Mouse (Mus musculus): ENCODE data around the gene A730049H05Rik. TPM values are rescaled to one million over a fixed set of nuclear protein-coding genes. Genes with fewer than 3 reads are reported as not detected.
A peak's percentile ranks its signal among the peaks of the same experiment; 100 is the strongest.

The A730049H05Rik gene
- polyA plus RNA-seq, 1 experiment from 2014 or later, result 1.6 TPM

- 85% methylated on average over 2 of the region's 2 CpGs for WGBS
- no peak for ATAC-seq (ENCODE audit: insufficient number of reproducible peaks, insufficient read depth, low FRiP score, low TSS enrichment)
- H3K4me2 ChIP-seq (replicated peaks), result no peak overlapping the region
Measured at GRCm38 (mm10) chr6:92829148-92829547, 12.9 kb downstream of the A730049H05Rik start.

GRCm38 (mm10) chr6:92831106-92831505, 14.8 kb downstream of the A730049H05Rik start:
- ATAC-seq (ENCODE audit: insufficient number of reproducible peaks, insufficient read depth, low FRiP score, low TSS enrichment), result no peak
- Histone ChIP-seq H3K9ac (no peak overlapping the region), H3K36me3 (no peaks in the 10 kb centered on the region), H3K4me3 (no peak overlapping the region), H3K9me3 (no peaks in the 10 kb centered on the region), H3K4me2 (replicated peaks) (no peak overlapping the region), H3K27ac (no peak overlapping the region), H3K27me3 (no peaks in the 10 kb centered on the region), H3K4me1 (peaks cover 11% of the 10 kb centered on the region)
- 92% methylated on average over 2 of the region's 2 CpGs for WGBS

More at GRCm38 (mm10) chr6:92829148-92829547, 12.9 kb downstream of the A730049H05Rik start:
- H3K27ac ChIP-seq, result no peak overlapping the region
- no peak overlapping the region for H3K9ac ChIP-seq
- H3K4me1 ChIP-seq, result peaks cover 11% of the 10 kb centered on the region
- H3K4me3 ChIP-seq, result no peak overlapping the region
- no peaks in the 10 kb centered on the region for H3K36me3 ChIP-seq
- no peaks in the 10 kb centered on the region for H3K9me3 ChIP-seq
- no peaks in the 10 kb centered on the region for H3K27me3 ChIP-seq

GRCm38 (mm10) chr6:92842000-92842399, 25.7 kb downstream of the A730049H05Rik start:
- H3K27ac ChIP-seq, result no peak overlapping the region
- no peak for ATAC-seq (ENCODE audit: insufficient number of reproducible peaks, insufficient read depth, low FRiP score, low TSS enrichment)
- 9% methylated on average over 2 of the region's 2 CpGs for WGBS

GRCm38 (mm10) chr6:92843474-92843873, 27.2 kb downstream of the A730049H05Rik start:
- H3K27me3 ChIP-seq, result no peaks in the 10 kb centered on the region
- no peak overlapping the region for H3K4me2 ChIP-seq (replicated peaks)
- H3K36me3 ChIP-seq, result no peaks in the 10 kb centered on the region
- H3K4me1 ChIP-seq, result peaks cover 7% of the 10 kb centered on the region; the same call in 1 of the 2 replicates
- H3K9me3 ChIP-seq, result no peaks in the 10 kb centered on the region
- no peak overlapping the region for H3K9ac ChIP-seq
- H3K4me3 ChIP-seq, result no peak overlapping the region
- H3K27ac ChIP-seq, result no peak overlapping the region
- 84% methylated on average over 2 of the region's 2 CpGs for WGBS
- ATAC-seq (ENCODE audit: insufficient number of reproducible peaks, insufficient read depth, low FRiP score, low TSS enrichment), result no peak

More at GRCm38 (mm10) chr6:92842000-92842399, 25.7 kb downstream of the A730049H05Rik start:
- H3K36me3 ChIP-seq, result no peaks in the 10 kb centered on the region
- no peak overlapping the region for H3K4me2 ChIP-seq (replicated peaks)
- peaks cover 7% of the 10 kb centered on the region; the same call in 1 of the 2 replicates for H3K4me1 ChIP-seq
- H3K9me3 ChIP-seq, result no peaks in the 10 kb centered on the region
- no peak overlapping the region for H3K9ac ChIP-seq
- no peak overlapping the region for H3K4me3 ChIP-seq
- no peaks in the 10 kb centered on the region for H3K27me3 ChIP-seq

GRCm38 (mm10) chr6:92845898-92846297, 29.6 kb downstream of the A730049H05Rik start:
- Histone ChIP-seq H3K4me3 (no peak overlapping the region), H3K36me3 (0 out of 2 replicates have a peak, but pooled peaks cover 7% of the 10 kb centered on the region), H3K4me1 (peaks cover 13% of the 10 kb centered on the region; the same call in 1 of the 2 replicates), H3K9me3 (no peaks in the 10 kb centered on the region), H3K9ac (no peak overlapping the region), H3K4me2 (replicated peaks) (no peak overlapping the region), H3K27me3 (no peaks in the 10 kb centered on the region), H3K27ac (no peak overlapping the region)
- WGBS, result 90% methylated on average over 8 of the region's 8 CpGs
- ATAC-seq (ENCODE audit: insufficient number of reproducible peaks, insufficient read depth, low FRiP score, low TSS enrichment), result no peak

- H3K4me3 ChIP-seq, result no peak overlapping the region
Measured at GRCm38 (mm10) chr6:92846614-92847013, 30.3 kb downstream of the A730049H05Rik start.

GRCm38 (mm10) chr6:92849208-92849607, 32.9 kb downstream of the A730049H05Rik start:
- H3K27ac ChIP-seq, result no peak overlapping the region

More at GRCm38 (mm10) chr6:92846614-92847013, 30.3 kb downstream of the A730049H05Rik start:
- 70% methylated on average over 4 of the region's 4 CpGs for WGBS
- no peak overlapping the region for H3K27ac ChIP-seq
- no peak for ATAC-seq (ENCODE audit: insufficient number of reproducible peaks, insufficient read depth, low FRiP score, low TSS enrichment)
- no peaks in the 10 kb centered on the region for H3K27me3 ChIP-seq
- no peak overlapping the region for H3K9ac ChIP-seq
- H3K4me2 ChIP-seq (replicated peaks), result no peak overlapping the region
- peaks cover 13% of the 10 kb centered on the region; the same call in 1 of the 2 replicates for H3K4me1 ChIP-seq
- 0 out of 2 replicates have a peak, but pooled peaks cover 7% of the 10 kb centered on the region for H3K36me3 ChIP-seq
- no peaks in the 10 kb centered on the region for H3K9me3 ChIP-seq

GRCm38 (mm10) chr6:92850250-92850649, 34.0 kb downstream of the A730049H05Rik start:
- Histone ChIP-seq H3K9ac (no peak overlapping the region), H3K27me3 (no peaks in the 10 kb centered on the region), H3K4me1 (peaks cover 6% of the 10 kb centered on the region; the same call in 1 of the 2 replicates), H3K9me3 (no peaks in the 10 kb centered on the region), H3K4me2 (replicated peaks) (no peak overlapping the region), H3K27ac (no peak overlapping the region), H3K36me3 (0 out of 2 replicates have a peak, but pooled peaks cover 7% of the 10 kb centered on the region), H3K4me3 (no peak overlapping the region)
- 48% methylated on average over 5 of the region's 5 CpGs for WGBS
- ATAC-seq (ENCODE audit: insufficient number of reproducible peaks, insufficient read depth, low FRiP score, low TSS enrichment), result peak; percentile 47; the same call in 1 of the 2 replicates

More at GRCm38 (mm10) chr6:92849208-92849607, 32.9 kb downstream of the A730049H05Rik start:
- ATAC-seq (ENCODE audit: insufficient number of reproducible peaks, insufficient read depth, low FRiP score, low TSS enrichment), result no peak
- H3K4me3 ChIP-seq, result no peak overlapping the region
- no peaks in the 10 kb centered on the region for H3K9me3 ChIP-seq
- H3K27me3 ChIP-seq, result no peaks in the 10 kb centered on the region
- H3K36me3 ChIP-seq, result 0 out of 2 replicates have a peak, but pooled peaks cover 7% of the 10 kb centered on the region
- H3K4me2 ChIP-seq (replicated peaks), result no peak overlapping the region
- peaks cover 6% of the 10 kb centered on the region; the same call in 1 of the 2 replicates for H3K4me1 ChIP-seq
- no peak overlapping the region for H3K9ac ChIP-seq
- 96% methylated on average over 9 of the region's 9 CpGs for WGBS

- peaks cover 10% of the 10 kb centered on the region; the same call in 1 of the 2 replicates for H3K4me1 ChIP-seq
- no peak overlapping the region for H3K4me3 ChIP-seq
- ATAC-seq (ENCODE audit: insufficient number of reproducible peaks, insufficient read depth, low FRiP score, low TSS enrichment), result no peak
- no peak overlapping the region for H3K27ac ChIP-seq
- WGBS, result 80% methylated on average over 4 of the region's 4 CpGs
- no peaks in the 10 kb centered on the region for H3K27me3 ChIP-seq
- H3K9me3 ChIP-seq, result no peaks in the 10 kb centered on the region
- 0 out of 2 replicates have a peak, but pooled peaks cover 6% of the 10 kb centered on the region for H3K36me3 ChIP-seq
- no peak overlapping the region for H3K9ac ChIP-seq
- no peak overlapping the region for H3K4me2 ChIP-seq (replicated peaks)
Measured at GRCm38 (mm10) chr6:92854873-92855272, 38.6 kb downstream of the A730049H05Rik start.

- Histone ChIP-seq H3K36me3 (0 out of 2 replicates have a peak, but pooled peaks cover 12% of the 10 kb centered on the region), H3K27me3 (no peaks in the 10 kb centered on the region), H3K4me1 (peaks cover 4% of the 10 kb centered on the region; the same call in 1 of the 2 replicates), H3K4me2 (replicated peaks) (no peak overlapping the region), H3K9ac (no peak overlapping the region), H3K27ac (no peak overlapping the region), H3K9me3 (no peaks in the 10 kb centered on the region), H3K4me3 (no peak overlapping the region)
- 92% methylated on average over 13 of the region's 13 CpGs for WGBS
- ATAC-seq (ENCODE audit: insufficient number of reproducible peaks, insufficient read depth, low FRiP score, low TSS enrichment), result 0 out of 2 replicates have a peak, but pooled peaks have one; percentile 41
Measured at GRCm38 (mm10) chr6:92857761-92858160, 41.5 kb downstream of the A730049H05Rik start.

- Histone ChIP-seq H3K27ac (no peak overlapping the region), H3K9me3 (no peaks in the 10 kb centered on the region), H3K9ac (no peak overlapping the region), H3K4me1 (peaks cover 4% of the 10 kb centered on the region; the same call in 1 of the 2 replicates), H3K4me3 (no peak overlapping the region), H3K36me3 (0 out of 2 replicates have a peak, but pooled peaks cover 12% of the 10 kb centered on the region), H3K4me2 (replicated peaks) (no peak overlapping the region), H3K27me3 (no peaks in the 10 kb centered on the region)
- 84% methylated on average over 12 of the region's 12 CpGs for WGBS
- no peak for ATAC-seq (ENCODE audit: insufficient number of reproducible peaks, insufficient read depth, low FRiP score, low TSS enrichment)
Measured at GRCm38 (mm10) chr6:92858721-92859510, 42.6 kb downstream of the A730049H05Rik start.
